Mouse (Mus musculus): ENCODE data around the gene Fbxl7.

Gene Fbxl7

DNA sequence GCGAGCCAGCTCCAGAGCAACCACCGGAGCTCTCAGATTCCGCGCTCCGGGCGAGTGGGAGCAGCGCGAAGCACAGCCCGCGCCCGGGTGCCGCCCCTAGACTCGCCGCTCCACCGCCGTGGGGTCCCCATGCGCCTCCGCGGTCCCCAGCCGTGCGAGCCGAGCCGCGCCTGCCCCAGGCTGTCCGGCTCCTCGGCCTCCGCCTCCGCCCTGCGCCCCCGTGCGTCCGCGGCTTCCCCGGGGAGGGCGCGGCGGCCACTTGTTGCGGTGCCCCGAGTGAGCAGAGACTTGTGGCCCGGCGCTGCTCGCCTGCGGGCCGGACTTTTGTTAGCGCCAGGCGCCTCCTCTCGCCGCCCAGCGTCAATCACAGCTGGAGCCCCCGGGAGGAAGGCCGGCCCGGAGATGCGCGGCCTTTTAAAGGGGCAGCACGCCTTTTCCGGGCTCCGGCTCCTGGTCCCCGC is at the start of gene Fbxl7:
Fbxl7 (minus strand) TSS at position 330 of the 461 bp plus-strand sequence.
- peak; percentile 67 for DNase-seq (ENCODE audit: low read depth, low spot score)

DNA sequence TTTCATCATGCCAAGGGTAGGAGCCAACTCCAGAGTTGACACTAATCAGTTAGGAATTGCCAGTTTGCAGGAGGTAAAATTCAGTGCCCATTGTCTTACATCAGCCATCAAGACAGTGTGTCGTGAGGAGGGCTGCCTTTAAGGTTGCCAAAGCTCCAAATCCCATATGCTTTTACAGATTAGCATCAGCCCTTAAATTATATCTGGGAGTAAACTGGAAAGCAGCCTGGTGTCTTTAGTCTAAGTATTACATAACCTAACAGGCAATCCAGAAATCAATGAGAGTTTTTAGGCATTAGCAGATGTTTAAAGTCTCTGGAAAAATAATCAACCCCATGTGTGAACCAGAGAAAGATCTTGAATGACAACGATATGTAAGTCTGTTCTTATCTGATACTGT is 26.6 kb upstream of the Fbxl7 start:
- DNase-seq (ENCODE audit: low read depth, low spot score) = no peak

DNA sequence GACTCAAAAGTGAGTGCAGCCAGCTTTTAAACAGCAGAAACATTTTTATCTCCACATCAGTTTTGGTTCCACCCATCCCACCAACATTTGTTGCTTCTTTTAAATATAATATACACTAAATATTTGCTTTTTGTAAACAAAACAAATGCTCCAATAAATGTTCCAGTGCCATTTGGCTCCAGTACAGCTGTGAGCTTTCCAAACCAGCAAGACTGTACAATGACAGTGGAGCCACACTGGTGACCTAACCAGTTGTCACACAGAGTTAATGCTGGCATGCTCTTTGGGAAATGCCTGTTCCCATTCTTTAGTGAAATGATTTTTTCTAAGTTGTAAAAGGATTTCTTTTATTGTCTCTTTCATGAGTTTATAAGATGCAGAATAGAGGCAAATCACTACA is 18.0 kb upstream of the Fbxl7 start:
- no peak for DNase-seq (ENCODE audit: low read depth, low spot score)

DNA sequence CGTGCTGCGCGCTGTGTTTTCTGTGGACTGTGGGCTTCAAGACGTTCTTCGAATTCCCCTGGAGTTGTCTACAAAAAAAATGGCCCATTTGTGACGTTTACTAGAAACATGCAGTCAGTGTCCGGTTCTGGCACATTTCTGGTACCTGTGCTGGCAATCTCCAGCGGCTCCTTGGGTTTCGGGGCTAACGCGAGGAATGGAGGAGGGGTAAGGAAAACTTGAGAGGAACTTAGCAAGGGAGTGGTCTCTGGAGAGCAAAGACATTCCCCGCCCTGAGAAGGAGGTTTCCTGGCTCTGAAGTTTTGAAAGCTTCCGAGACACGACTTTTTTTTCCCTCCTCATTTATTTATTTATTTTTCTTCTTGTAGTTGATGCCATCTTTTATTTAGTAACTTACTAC is 381 bp upstream of the Fbxl7 start:
- peak; percentile 66 for DNase-seq (ENCODE audit: low read depth, low spot score)

DNA sequence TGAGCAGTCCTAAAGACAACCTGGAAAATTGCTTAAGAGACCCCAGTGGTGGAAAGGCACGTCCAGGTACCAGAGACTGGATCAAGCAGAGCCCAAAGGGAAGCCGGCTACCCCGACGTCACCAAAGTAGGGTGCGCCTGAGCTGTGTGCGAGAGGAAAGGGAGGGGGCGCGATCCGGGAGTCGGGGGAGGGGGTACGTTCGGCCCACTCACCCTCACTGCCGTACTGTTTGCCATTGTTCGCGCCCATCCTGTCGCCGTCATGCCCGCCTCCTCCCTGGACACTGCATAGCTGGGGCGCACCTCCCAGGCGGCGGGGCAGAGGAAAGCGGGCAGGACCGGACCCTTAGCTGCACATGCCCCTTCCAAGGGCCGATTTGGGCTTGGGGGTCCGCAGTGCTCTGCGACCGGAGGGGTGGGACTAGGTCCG is 565 bp downstream of the Fbxl7 start:
- peak; percentile 44 for DNase-seq (ENCODE audit: low read depth, low spot score)

DNA sequence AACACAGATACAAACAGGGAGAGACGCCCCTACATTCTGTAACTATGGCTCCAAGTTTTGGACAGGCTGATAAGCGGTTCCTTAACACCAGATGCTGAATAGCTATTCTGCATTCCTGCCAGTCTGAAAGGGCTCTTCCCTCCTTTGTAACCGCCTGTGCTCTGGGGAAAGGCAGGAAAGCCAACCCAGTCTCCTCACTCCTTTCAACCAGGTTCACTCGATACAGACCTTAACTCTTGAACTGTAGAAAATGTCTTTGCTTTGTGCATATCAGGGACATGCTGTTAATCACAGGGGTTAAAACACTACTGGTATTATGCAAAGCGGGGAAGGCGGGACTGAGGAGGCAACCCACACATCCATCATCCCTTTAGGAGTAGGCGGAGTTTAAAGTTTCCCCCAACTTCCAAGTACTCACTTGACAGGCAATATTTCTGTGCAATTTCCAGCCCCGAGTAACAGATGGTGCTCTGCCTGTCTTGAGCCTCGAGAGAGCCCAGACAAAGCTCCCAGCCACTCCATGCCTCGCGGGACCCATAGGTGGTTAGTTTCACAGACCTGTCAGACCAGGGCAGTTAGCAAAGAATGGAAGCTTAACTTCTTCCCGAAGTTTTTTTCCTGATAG is 1.2 kb downstream of the Fbxl7 start:
- DNase-seq (ENCODE audit: low read depth, low spot score) = peak; percentile 24

DNA sequence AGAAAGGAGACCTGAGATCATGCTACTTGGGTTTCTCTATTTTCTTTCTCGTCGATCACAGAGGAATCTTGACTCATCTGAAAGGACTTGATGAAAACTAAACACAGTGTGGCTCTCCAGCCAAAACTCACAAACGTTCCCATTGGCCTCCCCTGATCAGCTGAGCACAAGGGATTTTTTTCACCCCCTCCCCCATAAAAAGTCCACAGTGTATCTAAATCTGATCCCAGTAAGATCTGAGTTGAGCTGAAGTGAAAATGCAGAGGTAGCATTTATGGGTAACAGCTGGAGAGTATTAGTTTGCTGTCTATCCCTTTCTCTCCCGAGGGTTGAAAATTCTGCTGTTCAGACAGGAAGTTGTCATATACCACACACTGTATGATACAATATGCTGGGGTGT is 2.2 kb downstream of the Fbxl7 start:
- no peak for DNase-seq (ENCODE audit: low read depth, low spot score)

DNA sequence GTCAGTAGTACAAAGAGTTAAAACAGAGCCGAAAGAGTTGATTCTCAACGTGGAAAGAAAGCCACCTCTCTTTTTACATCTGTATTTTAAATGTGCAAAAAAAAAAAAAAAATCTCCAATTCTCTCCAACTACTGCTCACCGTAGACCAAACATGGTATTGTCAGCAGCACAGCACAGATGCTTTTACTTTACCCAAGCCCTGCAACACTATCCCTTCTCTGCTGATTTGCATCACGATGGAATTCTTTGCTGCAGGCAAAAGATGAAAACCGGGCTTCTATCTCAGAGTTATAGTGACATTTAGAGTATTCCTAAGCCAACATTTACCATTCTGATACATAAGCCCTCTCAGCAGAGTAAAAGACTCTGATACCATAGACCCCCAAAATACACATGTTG is 5.4 kb downstream of the Fbxl7 start:
- no peak for DNase-seq (ENCODE audit: low read depth, low spot score)

DNA sequence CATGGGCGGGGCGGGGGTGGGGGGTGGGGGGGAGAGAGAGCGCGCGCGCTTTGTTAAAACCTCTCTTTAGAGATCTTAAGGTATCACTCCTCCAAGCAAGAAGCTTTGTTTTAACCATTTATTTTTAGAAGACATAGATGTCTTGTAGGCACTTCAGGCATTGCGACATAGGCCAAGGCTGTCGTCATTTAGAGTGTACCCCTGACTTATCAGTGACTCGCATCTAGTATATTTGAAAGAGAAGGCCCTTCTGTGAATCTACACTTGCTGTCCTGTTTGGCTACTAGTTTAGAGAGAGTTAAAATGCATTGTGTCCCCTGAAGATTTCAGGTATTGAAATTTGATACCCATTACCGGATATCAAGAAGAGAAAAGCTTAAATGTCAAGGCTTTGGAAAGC is 7.2 kb downstream of the Fbxl7 start:
- no peak for DNase-seq (ENCODE audit: low read depth, low spot score)

DNA sequence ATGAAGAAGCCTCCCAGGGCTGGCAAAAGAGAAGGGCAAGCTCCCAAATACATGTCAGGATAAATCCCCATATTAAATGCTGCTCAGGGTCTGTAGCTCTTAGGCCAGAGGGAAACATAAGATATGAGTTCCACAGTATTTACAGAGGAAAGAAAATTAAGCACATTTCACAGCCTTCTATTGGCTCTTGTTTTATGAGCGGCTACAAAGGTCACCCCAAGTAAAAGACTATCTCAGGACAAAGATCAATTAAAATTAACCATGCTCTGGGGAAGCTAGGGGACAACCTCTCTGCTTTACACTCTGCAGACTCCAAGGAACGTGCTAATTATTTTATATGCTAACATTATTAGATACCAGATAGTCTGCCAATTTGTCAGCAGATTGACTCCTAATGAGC is 9.4 kb downstream of the Fbxl7 start:
- DNase-seq (ENCODE audit: low read depth, low spot score) = no peak

DNA sequence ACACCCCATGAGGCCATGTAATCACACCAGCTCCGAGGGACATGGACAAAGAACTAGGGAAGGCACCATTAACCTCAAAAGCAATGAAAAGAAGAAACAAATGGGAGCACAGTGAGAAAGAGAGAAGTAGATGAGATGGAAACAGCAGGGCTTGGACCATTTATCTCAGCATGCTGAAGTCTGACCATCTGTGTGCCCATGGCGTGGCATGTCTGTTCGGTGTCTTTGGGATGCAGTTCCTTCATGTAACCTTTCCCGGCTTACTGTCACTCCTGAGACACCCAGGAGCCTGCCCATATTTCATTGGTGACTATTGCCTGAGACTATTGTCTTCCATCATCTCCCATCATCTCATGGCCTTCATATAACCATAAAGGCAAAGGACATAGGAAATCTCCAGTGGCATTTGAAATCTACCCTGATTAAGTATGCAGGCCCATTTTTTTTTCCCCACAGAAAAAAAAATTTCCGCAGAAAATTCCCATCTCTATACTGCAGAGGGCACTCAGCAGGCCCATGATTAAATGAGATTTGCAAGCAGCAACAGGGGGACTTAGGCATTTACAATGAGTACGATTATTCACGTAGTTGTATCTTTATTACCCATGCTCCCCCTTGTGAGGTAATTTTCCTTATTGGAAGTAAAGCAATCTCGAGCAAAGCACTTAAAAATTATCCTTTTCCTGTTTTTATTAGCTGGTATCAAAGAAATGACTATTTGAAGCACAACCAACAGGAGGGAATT is 15.0 kb downstream of the Fbxl7 start:
- no peak for DNase-seq (ENCODE audit: low read depth, low spot score)

DNA sequence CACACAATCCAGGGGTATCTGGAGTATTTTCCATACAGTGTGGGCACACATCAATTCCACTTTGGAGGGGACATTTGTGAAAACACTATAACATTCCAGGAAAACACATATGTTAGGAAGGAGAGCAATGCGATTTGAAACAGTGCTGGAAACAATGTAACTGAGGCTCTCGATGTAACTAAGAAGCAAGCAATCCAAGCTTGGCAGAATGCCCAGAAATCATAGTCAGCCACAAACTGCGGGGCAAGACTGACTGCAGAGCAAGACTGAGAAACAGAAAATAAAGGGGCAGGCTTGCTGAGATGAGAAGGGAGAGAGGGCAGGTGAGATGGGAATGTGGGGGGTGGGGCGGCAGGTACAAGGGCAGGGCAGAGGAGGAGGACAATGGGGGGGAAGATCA is 19.7 kb downstream of the Fbxl7 start:
- peak; percentile 20 for DNase-seq (ENCODE audit: low read depth, low spot score)

DNA sequence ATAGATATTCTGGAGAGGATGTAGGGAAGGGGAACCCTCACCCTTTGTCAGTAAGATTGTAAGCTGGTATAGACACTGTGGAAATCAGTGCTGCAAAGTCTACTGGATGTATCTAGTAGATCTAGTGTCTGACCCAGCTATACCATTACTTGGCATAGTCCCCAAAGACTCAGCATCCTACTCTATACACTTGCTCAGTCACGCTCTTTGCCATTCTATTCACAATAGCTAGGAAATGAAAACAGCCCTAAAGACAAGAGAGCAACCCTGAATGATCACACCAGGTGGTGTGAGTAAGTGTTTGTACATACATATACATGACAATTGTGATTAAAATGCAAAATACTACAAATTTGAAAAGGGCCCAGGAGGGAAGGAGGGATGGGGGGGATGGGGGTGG is 23.1 kb downstream of the Fbxl7 start:
- peak; percentile 45 for DNase-seq (ENCODE audit: low read depth, low spot score)

DNA sequence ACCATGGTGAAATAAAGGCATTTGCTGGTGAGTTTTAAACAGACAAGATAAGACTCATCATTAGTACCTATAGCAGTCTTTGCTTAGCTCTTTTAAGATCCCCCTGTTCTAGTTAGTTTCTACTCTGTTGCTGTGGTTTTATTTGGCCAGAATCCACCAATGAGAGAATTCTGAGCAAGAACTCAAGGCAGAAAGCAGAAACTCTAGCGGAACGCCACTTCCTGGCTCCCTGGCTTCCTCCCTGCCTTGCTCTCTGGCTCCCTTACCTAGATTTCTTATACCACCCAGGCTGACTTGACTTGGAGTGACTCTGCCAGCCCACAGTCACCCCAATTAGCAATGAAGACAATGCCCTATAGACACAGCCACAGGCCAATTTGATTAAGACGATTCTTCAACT is 26.2 kb downstream of the Fbxl7 start:
- DNase-seq (ENCODE audit: low read depth, low spot score) = no peak

DNA sequence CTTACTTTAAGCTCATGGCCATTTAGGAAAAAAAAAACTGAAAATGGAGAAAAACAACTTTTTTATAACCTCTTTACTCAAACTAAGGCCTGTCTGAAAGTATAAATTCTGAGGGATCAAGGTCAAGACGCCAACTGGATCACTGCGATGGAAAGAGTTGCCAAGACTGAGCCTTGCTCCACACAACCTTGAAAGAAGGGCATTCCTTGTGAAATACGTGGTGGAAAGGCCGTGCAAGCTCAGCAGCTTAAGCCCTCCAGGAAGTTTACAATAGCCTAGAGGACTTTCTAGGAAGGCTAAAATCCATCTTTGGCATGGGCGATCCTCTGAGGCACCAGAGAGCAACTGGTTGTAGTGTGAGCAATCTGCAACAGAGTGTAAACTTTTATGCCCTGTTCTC is 27.9 kb downstream of the Fbxl7 start:
- DNase-seq (ENCODE audit: low read depth, low spot score) = no peak

DNA sequence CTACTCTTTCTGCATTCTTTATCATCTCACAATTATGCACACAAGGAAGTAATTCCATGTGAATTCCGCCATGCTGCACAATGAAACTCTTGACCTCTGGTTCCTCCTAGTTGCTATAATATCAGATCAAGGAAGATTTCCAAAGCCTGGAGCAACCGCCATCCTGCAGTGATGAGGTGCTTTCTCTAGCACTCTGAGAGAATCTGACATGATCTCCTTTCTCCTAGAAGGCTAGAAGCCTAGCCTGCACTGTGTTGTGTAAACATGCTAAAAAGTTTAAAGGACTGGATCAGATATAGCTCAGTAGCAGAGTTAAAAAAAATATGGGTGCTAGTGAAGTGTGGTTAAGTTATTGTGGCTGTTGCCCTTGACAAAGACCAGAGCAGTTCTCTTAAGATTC is 33.2 kb downstream of the Fbxl7 start:
- no peak for DNase-seq (ENCODE audit: low read depth, low spot score)

DNA sequence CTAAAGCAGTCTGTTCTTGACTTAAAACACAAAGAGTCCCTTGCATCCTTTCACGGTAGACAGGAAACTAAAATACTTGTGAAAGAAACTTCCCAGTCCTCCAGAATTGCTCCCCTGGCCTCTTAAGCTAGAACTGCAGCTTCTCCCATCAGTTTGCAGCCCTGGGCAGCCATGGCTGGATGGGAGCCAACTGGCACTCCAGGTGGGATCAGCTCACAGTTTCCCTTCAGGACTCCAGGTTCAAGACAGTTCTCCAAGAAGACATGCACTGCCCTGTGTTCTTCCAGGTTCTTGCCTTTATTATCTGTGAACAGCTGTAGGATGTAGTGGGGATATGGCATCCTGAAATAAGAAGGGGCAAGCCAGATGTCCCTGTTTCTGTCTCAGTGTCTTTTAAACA is 45.8 kb downstream of the Fbxl7 start:
- no peak for DNase-seq (ENCODE audit: low read depth, low spot score)

DNA sequence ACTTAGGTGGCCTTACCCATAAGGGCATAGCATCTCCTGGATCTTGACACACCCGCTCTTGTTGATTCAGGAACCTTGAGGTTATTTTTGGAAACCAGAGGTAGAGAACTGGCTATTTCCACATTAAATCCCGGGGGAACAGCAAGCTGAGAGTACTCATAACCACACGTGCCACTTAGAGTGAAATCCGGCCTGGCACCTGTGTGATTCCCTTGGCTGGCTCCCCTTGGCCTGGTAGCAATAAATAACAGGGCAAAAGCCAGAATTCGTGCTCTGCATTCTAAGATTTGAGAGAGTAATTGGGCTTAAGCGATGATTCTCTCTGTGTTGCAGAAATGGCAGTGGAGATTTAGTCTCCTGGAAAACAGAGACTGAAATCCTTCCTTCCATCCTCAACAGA is 53.2 kb downstream of the Fbxl7 start:
- no peak for DNase-seq (ENCODE audit: low read depth, low spot score)

DNA sequence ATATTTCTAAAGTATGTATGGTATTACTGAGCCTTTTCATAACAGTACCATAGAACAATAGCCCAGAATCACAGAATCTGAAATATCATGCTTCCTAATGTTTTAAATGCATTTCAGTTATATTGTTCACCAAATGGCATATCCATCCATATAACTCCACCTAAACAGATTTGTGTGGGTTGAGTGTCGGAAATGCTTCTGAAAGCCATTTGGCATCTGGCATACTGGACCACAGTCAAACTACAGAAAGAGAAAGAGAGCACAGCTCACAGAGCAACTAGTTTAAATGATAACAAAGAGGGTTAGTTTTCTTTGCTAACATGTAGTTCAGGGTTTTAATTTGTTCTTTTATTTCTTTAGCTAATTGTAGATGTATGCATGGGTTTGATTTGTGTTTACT is 57.0 kb downstream of the Fbxl7 start:
- DNase-seq (ENCODE audit: low read depth, low spot score) = no peak

DNA sequence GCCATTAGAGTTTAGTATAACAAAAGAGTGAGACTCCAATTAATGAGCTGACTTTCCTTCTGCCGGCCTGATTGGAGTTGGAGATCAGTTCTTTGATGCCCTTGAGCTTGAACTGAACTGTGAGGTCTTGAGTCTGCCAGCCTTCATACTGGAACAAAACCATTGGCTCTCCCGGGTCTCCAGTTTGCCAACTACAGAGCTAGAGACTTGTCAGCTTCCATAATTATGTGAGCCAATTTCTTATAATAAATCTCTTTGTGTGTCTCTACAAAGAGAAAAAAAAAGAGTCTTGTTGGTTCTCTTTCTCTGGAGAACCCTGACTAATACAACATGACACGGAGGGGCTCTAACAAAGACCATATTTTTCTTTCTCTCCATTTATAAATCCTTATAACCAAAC is 58.2 kb downstream of the Fbxl7 start:
- peak; percentile 3 for DNase-seq (ENCODE audit: low read depth, low spot score)

DNA sequence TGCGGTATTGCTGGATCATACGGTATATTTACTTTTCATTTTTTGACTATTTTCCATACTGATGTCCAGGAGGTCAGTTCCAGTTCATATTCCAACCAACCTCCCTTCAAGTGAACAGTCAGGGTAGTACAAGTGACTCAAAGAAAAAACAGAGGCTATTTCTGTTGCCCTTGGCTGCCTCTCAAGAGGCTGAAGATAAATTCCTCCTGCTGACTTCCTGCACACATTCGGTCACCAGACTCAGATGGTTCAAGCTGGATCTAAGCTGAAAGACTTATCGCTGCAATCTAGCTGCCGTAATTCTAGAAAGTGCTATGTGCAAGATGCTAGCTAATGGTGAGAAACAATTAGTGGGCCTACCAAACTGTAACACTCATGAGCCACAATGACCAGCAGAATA is 61.0 kb downstream of the Fbxl7 start:
- DNase-seq (ENCODE audit: low read depth, low spot score) = no peak

DNA sequence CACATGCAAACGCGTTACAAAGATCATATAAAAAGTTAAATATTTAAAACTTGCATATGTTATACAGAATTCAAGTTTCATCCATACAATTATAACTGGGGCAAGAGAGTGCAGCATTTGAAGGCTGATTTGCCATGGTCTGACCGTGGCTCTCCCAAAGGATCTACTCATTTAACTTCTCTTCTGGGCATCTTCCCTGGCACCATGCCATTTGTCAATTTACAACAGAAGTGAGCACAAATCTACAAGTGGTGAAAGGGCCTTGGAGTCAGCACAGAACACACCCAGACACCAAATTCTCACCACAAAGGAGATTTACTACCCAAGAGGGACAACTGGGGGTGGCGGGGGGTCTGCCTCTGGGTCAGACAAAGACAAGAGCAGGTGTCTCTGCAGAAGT is 64.2 kb downstream of the Fbxl7 start:
- DNase-seq (ENCODE audit: low read depth, low spot score) = no peak

DNA sequence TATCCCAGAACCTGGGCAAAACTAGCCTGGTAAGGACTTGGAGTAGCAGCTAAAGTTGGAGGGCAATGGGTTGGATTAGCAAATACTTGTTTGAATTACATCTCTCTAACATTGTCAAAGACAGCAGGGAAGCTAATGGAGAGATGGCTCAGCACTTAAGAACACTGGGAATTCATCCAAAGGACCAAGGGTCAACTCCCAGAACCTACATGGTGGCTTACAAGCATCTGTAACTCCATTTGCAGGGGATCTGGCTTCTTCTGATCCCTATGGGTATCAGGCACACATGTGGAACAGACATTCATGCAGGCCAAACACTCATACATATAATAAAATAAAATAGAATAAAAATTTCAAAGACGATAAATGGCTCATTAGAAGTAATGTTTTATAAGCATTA is 78.4 kb downstream of the Fbxl7 start:
- DNase-seq (ENCODE audit: low read depth, low spot score) = peak; percentile 4

DNA sequence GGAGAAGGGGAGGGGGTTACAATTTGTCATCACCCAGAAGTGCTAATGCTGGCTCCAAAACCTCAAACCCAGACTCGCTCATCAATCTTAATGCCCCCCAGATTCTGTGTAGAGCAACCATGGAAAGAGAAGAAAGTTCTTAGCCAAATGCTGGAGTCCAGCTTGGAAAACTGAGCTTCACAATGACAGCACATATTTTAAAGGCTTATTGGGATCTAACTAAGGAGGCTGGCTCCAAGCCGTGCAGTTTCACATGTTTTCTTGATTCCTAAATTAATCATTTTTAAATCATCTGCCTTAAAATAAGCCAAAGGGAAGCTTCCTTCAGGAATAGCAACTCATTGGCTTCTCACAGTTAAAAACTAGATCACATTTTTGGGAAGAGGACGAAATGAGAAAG is 82.5 kb downstream of the Fbxl7 start:
- DNase-seq (ENCODE audit: low read depth, low spot score) = no peak
